Mouse (Mus musculus) natural killer cell, adult 2 months (primary cell): ENCODE measurements at regions not wholly inside any gene's neighbourhood (a gene's known extent, or its start where the extent isn't known, plus 50 kb on each side); places are given as distances from the start of the nearest gene placed in this dataset.

Source experiments
- DNase-seq, 2 experiments: peaks; one replicate each; pipeline ENCODE4 v3.0.0; 2022; ENCODE audit warnings: low spot score in 2 of 2

GRCm38 (mm10) chr11:111568876-111569275 is 502.9 kb downstream of the Kcnj2 start:
- no peak for DNase-seq

- no peak for DNase-seq
Measured at GRCm38 (mm10) chr11:111577883-111578282, 511.9 kb downstream of the Kcnj2 start.

- no peak for DNase-seq
Measured at GRCm38 (mm10) chr11:111582980-111583379, 517.0 kb downstream of the Kcnj2 start.

- DNase-seq: no peak
Measured at GRCm38 (mm10) chr11:111583606-111584005, 517.6 kb downstream of the Kcnj2 start.

- DNase-seq: no peak
Measured at GRCm38 (mm10) chr11:111599456-111599855, 533.5 kb downstream of the Kcnj2 start.

GRCm38 (mm10) chr11:111605146-111605545 is 539.2 kb downstream of the Kcnj2 start:
- DNase-seq: no peak

GRCm38 (mm10) chr11:111610522-111611015 is 544.6 kb downstream of the Kcnj2 start:
- no peak for DNase-seq

GRCm38 (mm10) chr11:111643603-111644002 is 577.6 kb downstream of the Kcnj2 start:
- no peak for DNase-seq

- DNase-seq: no peak
Measured at GRCm38 (mm10) chr11:111652882-111653281, 586.9 kb downstream of the Kcnj2 start.

GRCm38 (mm10) chr11:111657778-111658177 is 591.8 kb downstream of the Kcnj2 start:
- DNase-seq: no peak

- DNase-seq: no peak
Measured at GRCm38 (mm10) chr11:111658362-111659309, 592.7 kb downstream of the Kcnj2 start.

GRCm38 (mm10) chr11:111663269-111663668 is 597.3 kb downstream of the Kcnj2 start:
- DNase-seq: no peak

- no peak for DNase-seq
Measured at GRCm38 (mm10) chr11:111666336-111666735, 600.4 kb downstream of the Kcnj2 start.

GRCm38 (mm10) chr11:111671865-111672264 is 605.9 kb downstream of the Kcnj2 start:
- DNase-seq: no peak

- DNase-seq: no peak
Measured at GRCm38 (mm10) chr11:111675673-111676072, 609.7 kb downstream of the Kcnj2 start.

- DNase-seq: no peak
Measured at GRCm38 (mm10) chr11:111682341-111682740, 616.4 kb downstream of the Kcnj2 start.

GRCm38 (mm10) chr11:111683909-111684308 is 617.9 kb downstream of the Kcnj2 start:
- DNase-seq: no peak

GRCm38 (mm10) chr11:111687769-111688168 is 621.8 kb downstream of the Kcnj2 start:
- no peak for DNase-seq

GRCm38 (mm10) chr11:111688186-111688860 is 622.4 kb downstream of the Kcnj2 start:
- DNase-seq: no peak

- no peak for DNase-seq
Measured at GRCm38 (mm10) chr11:111689899-111690298, 623.9 kb downstream of the Kcnj2 start.

- no peak for DNase-seq
Measured at GRCm38 (mm10) chr11:111691512-111691911, 625.5 kb downstream of the Kcnj2 start.

- no peak for DNase-seq
Measured at GRCm38 (mm10) chr11:111696668-111697067, 630.7 kb downstream of the Kcnj2 start.

- DNase-seq: no peak
Measured at GRCm38 (mm10) chr11:111699862-111700261, 633.9 kb downstream of the Kcnj2 start.
